Mouse (Mus musculus): ENCODE measurements around the gene Ascc2. TPM values are rescaled to one million over a fixed set of nuclear protein-coding genes. Genes with fewer than 3 reads are reported as not detected.
"Not testable (repeated sequence)": the region's sequence is repeated elsewhere in the genome, so short reads cannot be mapped to it uniquely, and the experiment has no call there.

Ascc2 gene
- polyA plus RNA-seq, 1 experiment from 2014 or later, result 35.9 TPM

DNA sequence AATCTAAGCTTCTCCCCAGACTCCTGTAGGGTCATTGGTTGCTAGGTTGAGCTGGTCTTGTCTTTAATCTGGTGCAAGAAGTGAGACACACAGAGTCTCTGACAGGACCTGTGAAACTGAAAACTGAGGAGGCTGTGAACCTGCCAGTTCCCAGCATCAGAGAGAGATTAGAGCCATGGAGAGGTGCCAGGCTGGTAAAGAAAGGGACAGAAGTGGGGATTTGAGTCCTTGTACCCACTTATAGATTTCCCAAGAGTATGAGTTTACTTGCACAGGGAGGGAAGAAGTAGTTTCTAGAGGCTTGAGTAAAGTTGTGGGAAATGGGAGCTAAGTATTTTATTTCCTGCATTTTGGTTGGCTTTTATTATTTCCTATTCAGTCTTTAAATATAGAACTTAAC is 3.6 kb downstream of the Ascc2 start:
- Histone ChIP-seq H3K4me1 (replicated peaks) (peaks cover 25% of the 10 kb centered on the region), H3K36me3 (peaks cover 39% of the 10 kb centered on the region), H3K27me3 (ENCODE audit: insufficient read depth, poor library complexity, severe bottlenecking) (no peaks in the 10 kb centered on the region), H3K9me3 (no peaks in the 10 kb centered on the region), H3K4me3 (no peak overlapping the region), H3K27ac (no peak overlapping the region)
- no peak for DNase-seq (ENCODE audit: low spot score)

DNA sequence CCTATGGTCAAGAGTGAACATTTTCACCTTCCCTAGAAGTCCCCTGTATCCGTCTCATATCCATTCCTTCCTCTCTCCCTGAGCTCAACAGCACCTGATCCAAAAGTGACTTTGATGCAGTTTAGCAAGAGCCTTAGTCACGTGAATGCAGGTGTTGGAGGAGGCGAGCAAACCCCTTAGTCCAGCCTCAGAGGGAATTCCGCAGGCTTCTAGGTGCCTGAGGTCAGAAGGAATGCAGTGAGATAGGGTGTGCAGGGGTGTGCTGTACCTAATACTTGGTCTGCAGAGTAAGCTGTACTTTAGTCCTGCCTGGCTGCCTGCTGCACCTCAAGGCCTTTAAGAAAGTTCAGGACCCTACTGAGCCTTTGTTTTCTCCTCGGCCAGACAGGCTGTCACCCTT is 6.2 kb downstream of the Ascc2 start:
- H3K36me3 ChIP-seq, result peaks cover 64% of the 10 kb centered on the region

DNA sequence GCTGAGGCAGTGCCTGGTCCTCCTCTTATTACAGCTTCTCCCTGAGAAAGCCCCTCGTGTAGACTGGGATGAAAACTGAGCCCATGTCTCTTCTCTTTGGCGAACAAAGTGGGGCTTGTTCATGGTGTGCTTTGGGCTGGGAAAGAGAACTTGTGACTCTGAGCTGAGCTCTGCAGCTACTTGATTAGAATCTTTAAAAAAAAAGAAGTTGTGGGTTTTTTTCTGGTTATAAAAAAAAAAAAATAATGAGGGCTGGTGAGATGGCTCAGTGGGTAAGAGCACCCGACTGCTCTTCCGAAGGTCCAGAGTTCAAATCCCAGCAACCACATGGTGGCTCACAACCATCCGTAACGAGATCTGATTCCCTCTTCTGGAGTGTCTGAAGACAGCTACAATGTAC is 7.6 kb downstream of the Ascc2 start:
- not testable (repeated sequence) for H3K4me1 ChIP-seq (replicated peaks); H3K27me3 ChIP-seq (ENCODE audit: insufficient read depth, poor library complexity, severe bottlenecking); H3K27ac ChIP-seq; DNase-seq (ENCODE audit: low spot score); H3K4me3 ChIP-seq; H3K9me3 ChIP-seq
- WGBS, result 91% methylated on average over 6 of the region's 6 CpGs
- H3K36me3 ChIP-seq, result peaks cover 74% of the 10 kb centered on the region

More for the DNA sequence above, 6.2 kb downstream of the Ascc2 start:
- no peak for DNase-seq (ENCODE audit: low spot score)
- H3K4me1 ChIP-seq (replicated peaks), result peaks cover 6% of the 10 kb centered on the region
- WGBS, result 62% methylated on average over 5 of the region's 5 CpGs
- no peaks in the 10 kb centered on the region for H3K9me3 ChIP-seq
- H3K27me3 ChIP-seq (ENCODE audit: insufficient read depth, poor library complexity, severe bottlenecking), result no peaks in the 10 kb centered on the region
- H3K4me3 ChIP-seq, result no peak overlapping the region
- no peak overlapping the region for H3K27ac ChIP-seq

DNA sequence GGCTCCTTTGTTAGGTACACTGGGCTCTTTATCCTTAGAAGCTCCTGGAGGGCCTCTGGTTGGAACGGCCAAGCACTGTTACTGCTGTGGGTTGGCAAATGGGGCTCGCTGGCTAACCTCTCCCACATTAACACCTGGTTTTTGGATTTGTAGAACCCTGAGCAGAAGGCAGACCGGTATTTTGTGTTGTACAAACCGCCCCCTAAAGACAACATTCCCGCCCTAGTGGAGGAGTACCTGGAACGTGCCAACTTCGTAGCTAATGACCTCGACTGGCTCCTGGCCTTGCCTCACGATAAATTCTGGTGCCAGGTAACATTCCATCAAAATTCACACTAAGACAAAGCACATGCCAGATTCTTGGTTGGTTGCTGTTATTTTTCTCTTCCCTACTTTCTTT is 8.9 kb downstream of the Ascc2 start:
- DNase-seq (ENCODE audit: low spot score), result no peak
- no peaks in the 10 kb centered on the region for H3K4me1 ChIP-seq (replicated peaks)
- H3K27me3 ChIP-seq (ENCODE audit: insufficient read depth, poor library complexity, severe bottlenecking), result no peaks in the 10 kb centered on the region
- no peak overlapping the region for H3K27ac ChIP-seq
- peaks cover 76% of the 10 kb centered on the region for H3K36me3 ChIP-seq
- WGBS, result 89% methylated on average over 9 of the region's 9 CpGs
- H3K4me3 ChIP-seq, result no peak overlapping the region
- no peaks in the 10 kb centered on the region for H3K9me3 ChIP-seq

DNA sequence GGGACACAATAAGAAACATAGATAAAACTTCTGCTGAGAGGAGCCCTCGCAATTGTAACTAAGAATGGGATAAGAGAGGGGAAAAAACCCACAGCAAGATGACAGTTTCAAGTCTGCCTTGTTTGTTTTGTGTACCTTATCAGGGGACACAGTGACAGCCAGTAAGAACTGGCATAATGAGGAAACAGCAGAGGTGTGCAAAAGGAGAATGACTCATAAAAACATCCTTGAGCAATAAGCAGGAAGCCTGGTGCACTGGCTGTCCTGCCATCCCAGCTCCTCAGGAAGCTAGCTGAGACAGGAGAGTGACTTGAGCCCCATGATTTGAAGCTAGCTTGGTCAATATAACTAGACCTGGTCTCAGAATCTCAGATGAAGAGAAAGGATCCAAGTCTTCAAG is 22.3 kb downstream of the Ascc2 start:
- WGBS, result 89% methylated on average over 1 of the region's 1 CpGs
- no peak for DNase-seq (ENCODE audit: low spot score)
- Histone ChIP-seq H3K9me3 (no peaks in the 10 kb centered on the region), H3K4me3 (no peak overlapping the region), H3K4me1 (replicated peaks) (no peaks in the 10 kb centered on the region), H3K27ac (no peak overlapping the region), H3K36me3 (peaks cover 89% of the 10 kb centered on the region), H3K27me3 (ENCODE audit: insufficient read depth, poor library complexity, severe bottlenecking) (no peaks in the 10 kb centered on the region)

DNA sequence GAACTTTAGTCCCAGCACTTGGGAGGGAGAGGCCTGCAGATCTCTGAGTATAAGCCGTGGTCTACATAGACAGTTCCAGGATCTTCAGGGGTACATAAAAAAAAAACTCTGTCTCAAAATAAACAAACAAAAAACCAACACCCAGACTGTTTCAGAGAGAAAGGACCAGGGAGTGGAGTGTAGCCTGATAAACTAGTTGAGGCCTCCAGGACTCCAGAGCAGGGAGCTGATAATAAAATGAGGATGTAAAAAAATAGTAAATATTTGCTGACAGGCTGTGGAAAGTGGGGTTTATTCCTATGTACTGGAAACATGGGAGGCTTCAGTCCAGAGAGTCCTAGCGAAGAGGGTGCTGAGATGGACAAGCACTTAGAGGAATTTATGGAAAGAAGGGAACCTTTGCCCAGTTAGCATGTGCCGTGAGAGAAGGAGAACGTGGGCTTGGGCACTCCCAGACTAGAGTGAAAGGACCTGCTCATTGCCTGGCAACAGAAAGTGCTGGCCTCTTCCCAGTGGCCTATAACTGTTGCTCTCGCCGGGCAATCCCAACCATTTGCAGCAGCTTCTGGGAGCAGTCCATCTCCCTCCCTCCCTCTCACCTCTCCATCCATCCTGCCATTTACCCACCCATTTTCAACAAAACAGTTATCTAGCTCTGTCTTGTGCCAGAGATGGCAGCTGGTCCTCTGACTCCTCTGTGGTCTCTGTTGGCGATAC is 22.9 kb downstream of the Ascc2 start:
- DNase-seq (ENCODE audit: low spot score), result no peak
- no peaks in the 10 kb centered on the region for H3K4me1 ChIP-seq (replicated peaks)
- 85% methylated on average over 7 of the region's 7 CpGs for WGBS
- no peaks in the 10 kb centered on the region for H3K9me3 ChIP-seq
- H3K27ac ChIP-seq, result no peak overlapping the region; the same call in 1 of the 2 replicates
- peaks cover 84% of the 10 kb centered on the region for H3K36me3 ChIP-seq
- no peaks in the 10 kb centered on the region for H3K27me3 ChIP-seq (ENCODE audit: insufficient read depth, poor library complexity, severe bottlenecking)
- no peak overlapping the region for H3K4me3 ChIP-seq

DNA sequence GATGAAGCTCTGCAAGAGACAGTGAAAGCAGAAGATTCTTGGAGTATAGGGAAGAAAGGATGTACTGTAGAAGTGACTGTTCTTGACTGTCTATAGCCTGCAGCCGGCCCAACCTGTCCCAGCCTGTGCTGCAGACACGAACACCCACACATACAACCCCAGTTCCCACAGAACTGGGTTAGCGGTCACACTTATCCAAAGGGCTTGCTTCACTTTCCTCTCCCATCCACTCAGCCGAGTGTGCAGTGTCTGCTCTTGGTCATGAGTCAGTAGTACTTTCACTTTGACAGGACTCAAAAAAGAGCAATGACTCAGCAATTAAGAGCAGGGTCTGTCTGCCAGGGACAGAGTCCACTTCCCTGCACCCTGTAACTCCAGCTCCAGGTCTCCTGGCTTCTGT is 23.8 kb downstream of the Ascc2 start:
- WGBS, result 89% methylated on average over 4 of the region's 4 CpGs
- no peaks in the 10 kb centered on the region for H3K9me3 ChIP-seq
- H3K27me3 ChIP-seq (ENCODE audit: insufficient read depth, poor library complexity, severe bottlenecking), result no peaks in the 10 kb centered on the region
- H3K36me3 ChIP-seq, result peaks cover 79% of the 10 kb centered on the region
- no peak for DNase-seq (ENCODE audit: low spot score)
- no peaks in the 10 kb centered on the region for H3K4me1 ChIP-seq (replicated peaks)
- H3K27ac ChIP-seq, result no peak overlapping the region
- H3K4me3 ChIP-seq, result no peak overlapping the region

DNA sequence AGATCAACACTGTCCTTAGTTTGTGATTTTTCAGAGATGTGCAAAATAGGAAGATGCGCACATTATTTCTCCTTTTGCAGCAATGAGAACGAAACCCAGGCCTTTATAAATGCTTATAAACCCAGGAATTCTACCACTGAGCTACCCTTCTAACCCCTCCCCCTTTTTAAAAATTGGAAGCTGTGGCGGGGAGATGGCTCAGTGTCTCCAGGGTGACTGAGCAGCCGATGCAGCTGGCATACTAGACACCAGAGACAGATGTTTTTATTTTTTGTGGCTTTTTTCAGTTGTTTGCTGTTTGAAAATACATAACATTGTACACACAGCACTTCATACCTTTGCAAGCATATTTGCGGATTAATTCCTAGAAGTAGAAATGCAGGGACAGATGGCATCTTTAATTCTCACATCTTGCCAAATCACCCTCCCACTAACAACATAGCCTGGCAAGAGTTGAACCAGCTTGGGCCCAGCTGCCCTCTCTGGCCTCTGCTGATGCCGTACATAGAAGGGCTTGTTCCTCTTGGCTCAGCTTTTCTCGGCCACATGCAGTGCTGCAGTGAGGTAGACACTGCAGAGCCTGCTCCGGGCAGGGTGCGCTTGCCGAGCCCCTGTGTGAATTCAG is 24.4 kb downstream of the Ascc2 start:
- H3K4me1 ChIP-seq (replicated peaks), result no peaks in the 10 kb centered on the region
- H3K9me3 ChIP-seq, result no peaks in the 10 kb centered on the region
- no peaks in the 10 kb centered on the region for H3K27me3 ChIP-seq (ENCODE audit: insufficient read depth, poor library complexity, severe bottlenecking)
- no peak overlapping the region for H3K4me3 ChIP-seq
- 87% methylated on average over 10 of the region's 10 CpGs for WGBS
- H3K27ac ChIP-seq, result no peak overlapping the region
- no peak for DNase-seq (ENCODE audit: low spot score)
- H3K36me3 ChIP-seq, result peaks cover 77% of the 10 kb centered on the region

DNA sequence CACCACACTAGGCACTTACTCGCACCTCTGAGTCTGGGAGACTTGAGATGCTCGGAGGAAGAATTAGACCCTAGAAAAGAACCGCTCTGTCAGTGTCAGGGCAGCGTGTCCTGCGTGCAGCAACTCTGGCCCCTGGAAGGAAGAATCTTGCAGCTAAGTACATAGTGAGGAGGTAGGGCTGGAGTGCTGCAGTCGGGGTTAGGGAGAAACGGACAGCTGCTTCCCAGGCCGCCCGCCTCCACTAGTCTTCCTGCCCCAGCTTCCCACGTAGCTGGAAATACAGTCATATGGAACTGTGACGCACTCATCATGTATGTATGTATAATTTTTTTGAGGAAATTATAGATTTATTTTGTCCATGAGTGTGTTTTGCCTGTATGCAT is 24.9 kb downstream of the Ascc2 start:
- no peaks in the 10 kb centered on the region for H3K27me3 ChIP-seq (ENCODE audit: insufficient read depth, poor library complexity, severe bottlenecking)
- H3K36me3 ChIP-seq, result peaks cover 77% of the 10 kb centered on the region
- 92% methylated on average over 11 of the region's 11 CpGs for WGBS
- no peak overlapping the region for H3K4me3 ChIP-seq
- DNase-seq (ENCODE audit: low spot score), result no peak
- H3K9me3 ChIP-seq, result no peaks in the 10 kb centered on the region
- no peak overlapping the region for H3K27ac ChIP-seq
- no peaks in the 10 kb centered on the region for H3K4me1 ChIP-seq (replicated peaks)

DNA sequence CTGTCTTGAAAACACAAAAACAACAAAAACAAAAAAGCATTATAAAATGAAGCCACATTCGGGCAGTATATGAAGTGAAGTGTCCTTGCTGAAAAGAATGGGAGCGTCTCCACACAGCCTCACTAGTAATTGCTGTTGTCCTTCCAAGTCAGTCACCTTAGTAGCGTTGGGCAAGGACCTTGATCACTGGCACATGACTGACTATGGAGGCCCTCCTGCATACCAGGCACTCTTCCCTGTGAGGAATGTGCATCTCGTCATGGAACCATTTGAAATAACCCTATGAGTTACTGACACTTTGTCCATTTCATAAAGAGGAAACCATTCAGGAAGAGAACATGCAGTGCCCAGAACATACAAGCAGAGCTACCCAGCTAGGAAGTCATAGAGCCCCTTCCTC is 34.2 kb downstream of the Ascc2 start:
- WGBS, result 89% methylated on average over 4 of the region's 4 CpGs
- peaks cover 84% of the 10 kb centered on the region for H3K36me3 ChIP-seq
- H3K4me1 ChIP-seq (replicated peaks), result no peaks in the 10 kb centered on the region
- no peaks in the 10 kb centered on the region for H3K9me3 ChIP-seq
- no peak overlapping the region for H3K4me3 ChIP-seq
- DNase-seq (ENCODE audit: low spot score), result no peak
- H3K27ac ChIP-seq, result no peak overlapping the region
- H3K27me3 ChIP-seq (ENCODE audit: insufficient read depth, poor library complexity, severe bottlenecking), result no peaks in the 10 kb centered on the region

DNA sequence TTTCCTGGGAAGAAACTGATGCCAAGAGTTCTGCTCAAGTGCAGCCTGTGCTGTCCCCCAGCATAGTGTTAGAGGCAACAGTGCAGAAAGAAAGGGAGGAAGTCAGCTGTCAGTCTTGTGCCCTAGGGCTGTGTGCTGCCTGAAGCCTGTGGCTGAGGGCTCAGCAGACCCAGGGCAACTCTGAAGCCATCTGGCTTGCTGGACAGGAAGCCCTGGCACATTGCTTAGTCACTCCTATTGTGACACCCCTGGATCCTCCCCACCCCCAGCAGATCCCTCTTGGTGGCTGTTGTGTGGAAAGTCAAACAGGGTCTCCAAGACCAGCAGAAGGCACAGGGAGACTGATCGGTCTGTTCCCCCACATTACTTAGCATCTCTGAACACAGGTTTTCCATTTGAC is 37.0 kb downstream of the Ascc2 start:
- no peaks in the 10 kb centered on the region for H3K9me3 ChIP-seq
- H3K4me3 ChIP-seq, result no peak overlapping the region
- H3K27me3 ChIP-seq (ENCODE audit: insufficient read depth, poor library complexity, severe bottlenecking), result no peaks in the 10 kb centered on the region
- WGBS, result 91% methylated on average over 1 of the region's 1 CpGs
- H3K4me1 ChIP-seq (replicated peaks), result 0 out of 2 replicates have a peak, but pooled peaks cover 9% of the 10 kb centered on the region
- no peak overlapping the region for H3K27ac ChIP-seq
- DNase-seq (ENCODE audit: low spot score), result no peak
- peaks cover 85% of the 10 kb centered on the region for H3K36me3 ChIP-seq

DNA sequence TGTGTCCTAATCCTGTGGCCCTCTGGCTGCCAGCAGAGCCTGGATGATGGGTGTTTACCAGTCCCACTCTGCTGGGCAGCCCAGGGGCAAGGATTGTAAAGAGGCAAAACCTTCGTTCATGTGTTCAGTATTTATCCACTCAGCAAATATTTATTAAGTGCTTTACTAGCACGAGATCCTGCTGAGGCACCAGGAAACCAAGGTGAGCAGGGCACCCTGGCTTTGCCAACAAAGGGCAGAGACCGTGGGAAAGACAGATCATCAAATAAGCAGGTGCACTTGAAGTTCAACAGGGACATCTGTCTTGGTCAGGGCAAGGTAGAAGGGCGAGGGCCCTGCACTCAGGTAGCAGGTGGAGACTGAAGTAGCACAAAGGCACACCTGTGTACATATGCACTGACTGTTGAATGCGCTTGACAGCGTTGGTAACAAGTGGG is 37.6 kb downstream of the Ascc2 start:
- DNase-seq (ENCODE audit: low spot score), result no peak
- Histone ChIP-seq H3K9me3 (no peaks in the 10 kb centered on the region), H3K27ac (no peak overlapping the region), H3K4me3 (no peak overlapping the region), H3K4me1 (replicated peaks) (0 out of 2 replicates have a peak, but pooled peaks cover 9% of the 10 kb centered on the region), H3K36me3 (peaks cover 86% of the 10 kb centered on the region), H3K27me3 (ENCODE audit: insufficient read depth, poor library complexity, severe bottlenecking) (no peaks in the 10 kb centered on the region)
- 92% methylated on average over 6 of the region's 6 CpGs for WGBS

DNA sequence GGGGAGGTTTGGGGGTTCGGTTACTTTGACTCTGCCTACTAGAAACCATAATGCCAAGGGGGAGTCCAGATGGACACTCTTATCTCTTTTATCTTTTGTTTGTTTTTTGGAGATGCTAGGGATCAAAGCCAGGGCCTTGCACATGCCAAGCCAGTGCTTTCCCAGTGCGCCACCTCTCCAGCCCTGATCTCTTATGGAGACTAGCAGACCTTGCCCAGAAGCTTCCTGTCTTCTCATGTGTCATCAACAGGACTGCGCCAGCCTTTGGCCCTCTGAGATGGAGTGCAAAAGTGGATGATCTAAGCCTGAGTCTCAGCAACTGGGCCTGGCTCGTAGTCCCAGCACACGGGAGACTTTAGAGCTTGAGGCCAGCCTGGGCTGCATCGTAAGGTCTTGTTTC is 38.1 kb downstream of the Ascc2 start:
- WGBS, result 95% methylated on average over 6 of the region's 6 CpGs
- Histone ChIP-seq H3K4me1 (replicated peaks) (0 out of 2 replicates have a peak, but pooled peaks cover 9% of the 10 kb centered on the region), H3K36me3 (peaks cover 86% of the 10 kb centered on the region), H3K9me3 (no peaks in the 10 kb centered on the region), H3K4me3 (no peak overlapping the region), H3K27me3 (ENCODE audit: insufficient read depth, poor library complexity, severe bottlenecking) (no peaks in the 10 kb centered on the region), H3K27ac (no peak overlapping the region)
- no peak for DNase-seq (ENCODE audit: low spot score)
